Mouse (Mus musculus) MEL-GATA-1-ER (cell line): ENCODE measurements around the gene Tex101.
A peak's percentile ranks its signal among the peaks of the same experiment; 100 is the strongest.
"Not testable (repeated sequence)": the region's sequence is repeated elsewhere in the genome, so short reads cannot be mapped to it uniquely, and the experiment has no call there.

Experiments
- DNase-seq: peaks from one replicate; pipeline ENCODE4 v3.0.0-alpha.2; 2012; ENCODE audit warnings: low read depth; ENCODE audit errors: extremely low read depth

Gene Tex101

DNA sequence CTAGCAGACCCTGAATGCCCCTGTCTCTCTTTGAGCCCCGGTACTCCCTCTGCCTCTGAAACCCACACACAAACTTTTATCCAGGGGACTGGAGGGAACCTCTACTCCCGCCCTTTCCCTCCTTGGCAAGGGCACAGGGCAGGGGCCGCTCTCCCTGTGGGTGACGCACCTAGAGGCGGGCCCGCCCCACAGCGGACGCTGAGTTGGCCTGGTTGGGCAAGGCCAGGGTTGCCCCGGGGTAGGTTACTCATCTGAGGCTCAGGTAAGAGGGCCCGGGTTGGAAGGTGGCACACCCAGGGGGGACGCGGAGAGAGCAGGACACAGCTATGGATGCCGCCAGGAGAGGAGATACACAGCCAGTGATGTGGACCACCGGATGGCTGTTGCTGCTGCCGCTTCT, 40.2 kb downstream of the Tex101 start, which contains the start of gene Lypd3:
Lypd3 (plus strand) TSS at position 287 of the 400 bp plus-strand sequence.
- no peak for DNase-seq

DNA sequence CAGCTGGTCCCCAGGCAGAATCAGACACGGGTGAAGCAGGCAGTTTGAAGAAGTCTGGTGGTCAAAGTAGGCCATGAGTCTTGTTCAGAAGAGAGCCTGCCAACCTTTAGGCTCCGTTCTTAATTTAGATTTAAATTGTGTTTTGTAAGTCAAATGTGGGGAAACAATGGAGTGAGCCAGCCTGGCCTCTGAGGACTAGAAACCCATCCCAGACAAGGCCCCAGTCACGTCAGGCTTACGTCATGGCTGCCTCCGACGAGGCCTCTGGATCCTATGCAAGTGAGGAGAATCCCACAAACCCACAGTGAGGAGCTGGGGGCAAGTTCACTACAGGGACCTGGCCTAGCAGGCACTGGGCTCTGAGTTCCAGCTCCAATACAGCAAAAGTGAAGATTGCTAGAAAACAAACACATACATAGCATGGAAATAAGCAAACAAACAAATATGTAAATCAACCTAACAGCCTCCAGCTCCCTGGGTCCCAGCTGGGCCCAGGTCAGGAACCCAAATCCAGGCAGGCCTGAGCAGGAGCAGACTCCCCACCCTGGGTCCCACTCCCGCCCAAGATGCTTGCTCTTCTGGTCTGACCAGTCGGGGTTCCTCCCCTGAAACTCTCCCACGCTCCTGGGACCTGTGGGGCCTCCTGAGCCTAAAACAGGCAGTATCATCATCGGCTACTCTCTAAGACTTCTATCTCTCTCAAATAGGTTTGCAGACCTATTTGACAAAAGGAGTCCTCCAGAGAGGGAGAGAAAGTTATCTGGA, 46.2 kb downstream of the Tex101 start:
- no peak for DNase-seq

DNA sequence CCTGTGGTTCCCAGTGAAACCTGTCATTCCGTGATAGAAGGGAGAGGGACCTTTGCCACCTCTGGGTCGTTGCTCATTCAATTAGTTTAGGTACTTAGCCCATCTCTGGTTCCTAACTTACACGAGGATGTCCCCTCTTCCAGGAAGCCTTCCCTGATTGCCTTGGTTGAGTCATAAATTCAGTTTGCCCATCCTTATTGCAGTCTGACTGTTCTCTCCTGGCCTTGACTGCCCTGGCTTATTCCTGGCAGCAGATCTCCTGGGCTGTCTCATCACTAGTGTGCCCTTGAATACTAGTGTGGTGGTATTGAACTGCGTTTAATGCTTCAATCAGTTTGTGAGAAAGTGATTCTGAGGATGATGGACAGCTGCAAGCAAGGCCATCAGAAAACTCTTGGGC, 46.8 kb downstream of the Tex101 start:
- no peak for DNase-seq

DNA sequence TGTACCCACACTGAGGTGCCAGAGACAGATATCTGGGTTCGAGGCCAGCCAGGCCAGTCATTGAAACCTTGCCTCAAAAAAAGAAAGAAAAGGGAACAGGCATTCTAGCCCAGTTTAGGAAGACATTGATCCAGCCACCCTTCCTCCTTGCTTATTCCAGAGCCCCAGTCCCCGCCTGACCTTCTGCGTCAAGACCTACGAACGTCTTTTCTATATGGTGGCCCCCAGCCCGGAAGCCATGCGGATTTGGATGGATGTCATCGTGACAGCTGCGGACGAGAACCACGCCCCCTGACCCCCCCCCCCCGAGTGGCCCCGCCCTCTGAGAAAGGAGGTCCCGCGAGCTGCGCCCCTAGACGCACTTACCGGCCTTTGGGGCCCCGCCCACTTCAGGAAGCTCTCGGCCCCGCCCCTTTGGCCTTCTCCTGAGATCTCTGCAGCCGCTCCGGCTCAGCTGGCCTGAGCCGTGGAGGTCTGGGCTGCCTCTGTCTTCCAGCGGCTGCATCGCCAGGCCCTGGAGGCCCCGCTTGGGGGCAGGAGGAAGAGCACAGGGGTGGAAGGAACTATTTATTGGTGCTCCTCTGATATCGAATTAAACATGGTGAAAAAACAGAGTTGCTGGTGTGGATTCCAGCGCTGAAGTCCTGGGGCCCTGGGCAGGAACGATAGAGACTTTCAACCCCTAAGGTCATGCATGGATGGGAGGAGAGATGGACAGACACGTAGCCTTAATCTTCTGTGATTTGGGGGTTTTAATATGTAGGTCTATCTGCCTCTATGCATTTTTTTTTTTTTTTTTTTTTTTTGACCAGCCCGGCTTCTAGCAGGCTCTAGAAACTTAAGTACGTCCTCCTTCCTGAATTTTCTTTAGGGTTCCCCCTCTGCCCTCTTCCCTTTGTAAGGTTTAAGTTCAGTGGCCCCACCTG, 47.5 kb downstream of the Tex101 start:
- DNase-seq: peak; percentile 31

DNA sequence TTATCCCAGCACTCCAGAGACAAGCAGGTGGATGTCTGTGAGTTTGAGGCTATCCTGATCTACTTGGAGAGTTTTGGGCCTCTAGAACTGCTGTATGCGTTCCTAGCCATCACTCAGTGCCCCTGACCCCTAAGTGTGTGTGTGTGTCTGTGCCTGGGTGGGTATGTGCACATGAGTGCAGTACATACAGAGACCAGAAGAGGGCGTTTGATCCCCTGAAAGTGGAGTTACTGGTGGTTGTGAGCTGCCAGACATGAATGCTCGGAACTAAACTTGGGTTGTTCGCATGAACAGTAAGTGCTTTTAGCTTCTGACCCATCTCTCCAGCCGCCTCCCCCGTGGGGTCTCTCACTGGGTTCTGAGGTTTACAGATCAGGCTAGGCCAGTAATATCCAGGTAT, 53.5 kb downstream of the Tex101 start:
- DNase-seq: no peak

DNA sequence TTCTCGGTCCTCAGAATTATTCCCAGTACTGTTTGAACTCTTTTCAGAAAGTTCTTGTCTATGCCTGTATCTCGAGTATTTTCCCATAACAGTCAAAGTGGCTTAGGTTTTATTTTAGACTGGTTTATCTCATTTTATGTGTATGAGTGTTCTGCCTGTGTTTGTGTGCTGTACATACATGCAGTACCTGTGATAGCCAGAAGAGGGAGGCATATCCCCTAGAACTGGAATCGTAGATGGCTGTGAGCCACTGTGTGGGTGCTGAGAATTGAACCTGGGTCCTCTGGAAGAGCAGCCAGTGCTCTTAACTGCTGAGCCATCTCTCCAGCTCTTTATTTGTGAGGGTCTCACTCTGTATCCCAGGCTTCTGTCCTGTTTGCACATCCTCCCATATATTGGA, 55.3 kb downstream of the Tex101 start:
- DNase-seq: no peak

DNA sequence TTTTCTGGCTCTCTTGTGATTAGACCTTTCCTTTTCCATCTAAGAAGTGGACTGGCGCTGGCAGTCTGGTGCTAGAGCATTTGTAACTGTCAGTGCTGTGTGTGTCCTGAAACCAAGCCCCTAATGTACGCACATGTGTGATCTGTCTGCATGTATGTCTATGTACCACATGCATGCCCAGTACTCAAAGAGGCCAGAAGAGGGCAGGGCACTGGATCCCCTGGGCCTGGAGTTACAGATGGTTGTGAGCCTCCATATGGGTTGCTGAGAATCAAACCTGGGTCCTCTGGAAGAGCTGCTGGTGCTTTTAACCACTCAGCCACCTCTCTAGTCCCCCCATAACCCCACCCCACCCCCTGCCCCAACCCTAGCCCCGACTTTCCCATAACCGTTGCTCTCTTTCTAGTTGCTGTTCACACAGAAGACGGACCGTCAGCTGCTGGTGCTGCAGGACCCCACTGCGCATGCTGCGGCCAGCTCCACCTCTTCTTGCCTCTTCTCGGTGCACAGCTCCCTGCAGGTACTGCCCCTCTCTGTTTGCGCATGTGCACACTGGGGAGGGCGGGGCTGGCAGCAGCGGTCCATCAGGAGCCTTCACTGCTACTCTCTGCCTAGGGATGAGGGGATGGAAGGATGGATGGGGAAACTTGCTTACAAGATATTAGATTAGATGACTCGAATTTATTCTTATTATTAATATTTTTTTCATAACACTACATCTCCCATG, 56.6 kb downstream of the Tex101 start:
- DNase-seq: no peak

DNA sequence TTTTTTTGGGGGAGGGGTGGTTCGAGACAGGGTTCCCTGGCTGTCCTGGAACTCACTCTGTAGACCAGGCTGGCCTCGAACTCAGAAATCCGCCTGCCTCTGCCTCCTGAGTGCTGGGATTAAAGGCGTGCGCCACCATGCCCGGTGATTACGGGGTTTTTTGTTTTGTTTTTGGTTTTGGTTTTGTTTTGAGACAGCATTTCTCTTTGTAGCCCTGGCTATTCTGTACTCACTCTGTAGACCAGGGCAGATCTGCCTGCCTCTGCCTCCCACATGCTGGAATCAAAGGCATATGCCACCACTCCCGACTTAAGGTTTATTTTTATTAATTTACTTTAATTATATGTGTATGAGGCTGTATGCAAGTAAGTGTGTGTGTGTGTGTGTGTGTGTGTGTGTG, 58.1 kb downstream of the Tex101 start:
- DNase-seq: not testable (repeated sequence)
